Mouse (Mus musculus) spleen, adult 2 months (tissue): Measurements from ENCODE around the gene Prpf6.

ENCODE experiments used
- CTCF ChIP-seq: fragments of 200-500 bp; IDR thresholded peaks from 2 replicates; pipeline ENCODE4 v1.5.1; 2011; ENCODE audit warnings: mild to moderate bottlenecking, inconsistent platforms; ENCODE audit not compliant: insufficient read depth, insufficient read length, insufficient replicate concordance; ENCODE audit errors: extremely low read depth
- POLR2A ChIP-seq: fragments of 200-500 bp; IDR thresholded peaks from 2 replicates; pipeline ENCODE4 v1.6.1; 2011; ENCODE audit warnings: low read depth, low read length, inconsistent platforms

DNA sequence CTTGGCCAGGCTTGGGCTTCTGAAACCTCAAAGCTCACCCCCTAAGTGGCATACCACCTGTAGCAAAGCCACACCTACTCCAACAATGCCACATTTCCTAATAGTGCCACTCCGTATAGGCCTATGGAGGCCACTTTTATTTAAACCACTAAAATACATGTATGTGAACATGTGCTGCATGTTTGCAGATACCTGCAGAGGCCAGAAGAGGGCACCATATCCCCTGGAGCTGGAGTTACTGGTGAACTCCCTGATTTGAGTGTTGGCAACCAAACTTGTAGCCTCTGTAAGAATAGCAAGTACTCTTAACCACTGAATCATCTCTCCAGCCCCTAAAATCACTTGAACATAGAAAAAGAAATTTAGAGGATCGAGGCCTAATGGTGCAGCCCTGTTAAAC, 52.7 kb downstream of the Prpf6 start:
- TF ChIP-seq POLR2A, result no peak
- TF ChIP-seq CTCF, result peak; percentile 38; the same call in 1 of the 2 replicates
